Mouse (Mus musculus) T-helper 1 cell (primary cell): ENCODE results near the gene Ttf1.

ENCODE experiments used
- in situ Hi-C: fragments of 300-600 bp; cut with MboI, MseI; formaldehyde crosslinking; loops from one replicate; pipeline ENCODE4 v1.15.1; 2025; ENCODE audit warnings: high pct_unique_total_duplicates

The Ttf1 gene

GRCm38 (mm10) chr2:29124571-29124935, 64.5 kb downstream of the Ttf1 start:
- in situ Hi-C loops = no loop called here

- in situ Hi-C loops = loop anchor here (5.0 kb wide), 1 partner anchor 68 kb away; the partner anchor contains the start of gene Cfap77
Measured at GRCm38 (mm10) chr2:29124936-29125701, 65.1 kb downstream of the Ttf1 start.

GRCm38 (mm10) chr2:29130118-29130899, 70.2 kb downstream of the Ttf1 start:
- in situ Hi-C loops = no loop called here

- in situ Hi-C loops = no loop called here
Measured at GRCm38 (mm10) chr2:29135161-29135560, 75.1 kb downstream of the Ttf1 start.
